Mouse (Mus musculus) liver, adult 2 months (tissue): ENCODE measurements at regions not wholly inside any gene's neighbourhood (a gene's known extent, or its start where the extent isn't known, plus 50 kb on each side); places are given as distances from the start of the nearest gene placed in this dataset.

Source experiments
- CTCF ChIP-seq: fragments of 200-500 bp; IDR thresholded peaks from 2 replicates; pipeline ENCODE4 v1.5.1; 2011; ENCODE audit warnings: low read depth, low read length, control low read depth
- POLR2A ChIP-seq: fragments of 200-500 bp; IDR thresholded peaks from 2 replicates; pipeline ENCODE4 v1.6.1; 2011; ENCODE audit warnings: low read length, control low read depth; ENCODE audit not compliant: insufficient read depth; ENCODE audit errors: extremely low read depth

GRCm38 (mm10) chr13:63649058-63649647 is 75.8 kb upstream of the Ptch1 start:
- no peak for TF ChIP-seq CTCF
- TF ChIP-seq POLR2A, result no peak
